Mouse (Mus musculus): ENCODE measurements around the gene Hsd11b1. TPM values are rescaled to one million over a fixed set of nuclear protein-coding genes. Genes with fewer than 3 reads are reported as not detected.

The Hsd11b1 gene
- polyA plus RNA-seq, 1 experiment from 2014 or later: not detected

DNA sequence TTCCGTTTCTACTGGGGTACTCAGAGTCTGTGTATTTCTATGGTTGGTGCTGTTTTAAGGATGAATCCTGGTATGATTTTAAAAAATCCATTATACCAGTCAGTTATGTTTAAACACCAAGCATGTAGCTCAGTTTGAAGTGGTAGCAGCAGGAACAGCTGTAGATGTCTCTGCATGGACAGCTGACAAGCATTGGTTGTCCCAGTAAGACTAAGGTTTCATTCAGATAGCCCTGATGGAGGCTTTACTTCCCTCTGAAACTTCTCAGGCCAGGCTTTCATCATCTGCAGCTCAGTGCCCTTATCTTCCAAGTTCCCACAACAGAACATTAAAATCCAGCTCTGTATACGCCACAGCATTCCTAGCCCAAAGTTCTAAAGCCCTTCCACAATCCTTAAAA, 31.1 kb downstream of the Hsd11b1 start:
- Histone ChIP-seq H3K27ac (no peak overlapping the region), H3K4me1 (no peaks in the 10 kb centered on the region), H3K4me3 (no peak overlapping the region), H3K9me3 (no peaks in the 10 kb centered on the region), H3K4me2 (replicated peaks) (no peak overlapping the region), H3K36me3 (no peaks in the 10 kb centered on the region), H3K27me3 (replicated peaks) (no peaks in the 10 kb centered on the region), H3K9ac (no peak overlapping the region)
- no peak for ATAC-seq (ENCODE audit: low FRiP score, low read depth)
- 88% methylated on average over 2 of the region's 2 CpGs for WGBS

DNA sequence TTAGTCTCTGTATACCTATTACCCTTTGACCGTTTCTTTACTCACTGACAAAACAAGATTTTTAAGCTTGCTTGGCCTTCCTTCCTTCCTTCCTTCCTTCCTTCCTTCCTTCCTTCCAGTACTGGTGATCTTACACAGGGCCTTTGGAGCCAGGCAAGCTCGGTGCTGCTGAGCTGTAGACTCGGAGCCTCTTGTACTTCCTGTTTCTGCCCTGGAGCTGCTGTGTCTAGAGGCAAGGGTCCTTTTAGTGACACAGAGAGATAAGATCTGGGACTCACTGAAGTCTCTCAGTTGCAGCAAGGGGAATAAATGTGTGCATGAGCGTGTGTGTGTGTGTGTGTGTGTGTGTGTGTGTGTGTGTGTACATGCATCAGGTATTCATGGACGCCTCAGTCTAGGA, 32.9 kb downstream of the Hsd11b1 start:
- Histone ChIP-seq H3K4me1 (no peaks in the 10 kb centered on the region), H3K36me3 (no peaks in the 10 kb centered on the region), H3K9me3 (no peaks in the 10 kb centered on the region), H3K4me3 (no peak overlapping the region), H3K27ac (no peak overlapping the region), H3K9ac (no peak overlapping the region), H3K27me3 (replicated peaks) (no peaks in the 10 kb centered on the region), H3K4me2 (replicated peaks) (no peak overlapping the region)
- WGBS: 74% methylated on average over 5 of the region's 5 CpGs
- ATAC-seq (ENCODE audit: low FRiP score, low read depth): no peak

DNA sequence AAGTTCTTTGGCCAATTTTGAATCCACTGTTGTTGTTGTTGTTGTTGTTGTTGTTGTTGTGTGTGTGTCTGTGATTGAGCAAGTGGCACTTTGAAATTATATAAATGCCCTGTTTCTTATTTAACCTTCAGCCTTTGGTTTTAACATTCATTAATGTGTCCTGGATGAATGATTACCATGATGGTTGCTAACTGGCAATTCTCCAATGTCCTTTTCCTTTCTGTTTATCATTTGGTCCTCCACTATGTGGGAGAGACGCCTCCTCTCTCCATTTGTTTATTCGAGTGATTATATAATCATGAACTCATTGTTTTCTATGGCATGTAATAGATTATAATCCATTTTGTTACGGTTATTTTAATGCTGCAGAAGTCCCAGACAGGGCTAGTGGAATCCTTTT, 33.3 kb downstream of the Hsd11b1 start:
- H3K4me3 ChIP-seq: no peak overlapping the region
- H3K4me2 ChIP-seq (replicated peaks): no peak overlapping the region
- H3K9me3 ChIP-seq: no peaks in the 10 kb centered on the region
- no peaks in the 10 kb centered on the region for H3K36me3 ChIP-seq
- H3K27ac ChIP-seq: no peak overlapping the region
- H3K27me3 ChIP-seq (replicated peaks): no peaks in the 10 kb centered on the region
- no peaks in the 10 kb centered on the region for H3K4me1 ChIP-seq
- 88% methylated on average over 3 of the region's 3 CpGs for WGBS
- ATAC-seq (ENCODE audit: low FRiP score, low read depth): no peak
- no peak overlapping the region for H3K9ac ChIP-seq

DNA sequence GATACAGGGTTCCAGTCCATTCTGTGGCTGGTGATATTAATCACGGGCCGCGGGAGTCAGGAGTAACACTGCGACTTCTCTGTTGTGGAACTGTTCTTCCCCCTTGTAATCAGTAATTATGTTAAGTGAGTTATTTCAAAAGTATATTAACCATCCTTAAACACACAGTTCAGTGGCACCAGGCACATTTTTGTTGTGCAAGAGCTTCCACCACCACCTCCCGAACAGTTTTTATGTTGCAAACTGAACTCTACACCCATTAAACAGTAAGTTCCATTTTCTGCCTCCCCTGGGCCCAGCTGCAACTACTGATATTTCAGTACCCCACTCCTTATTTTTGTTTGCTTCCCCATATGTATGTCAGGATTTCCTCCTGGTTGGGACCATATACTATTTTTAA, 34.3 kb downstream of the Hsd11b1 start:
- no peak for ATAC-seq (ENCODE audit: low FRiP score, low read depth)

DNA sequence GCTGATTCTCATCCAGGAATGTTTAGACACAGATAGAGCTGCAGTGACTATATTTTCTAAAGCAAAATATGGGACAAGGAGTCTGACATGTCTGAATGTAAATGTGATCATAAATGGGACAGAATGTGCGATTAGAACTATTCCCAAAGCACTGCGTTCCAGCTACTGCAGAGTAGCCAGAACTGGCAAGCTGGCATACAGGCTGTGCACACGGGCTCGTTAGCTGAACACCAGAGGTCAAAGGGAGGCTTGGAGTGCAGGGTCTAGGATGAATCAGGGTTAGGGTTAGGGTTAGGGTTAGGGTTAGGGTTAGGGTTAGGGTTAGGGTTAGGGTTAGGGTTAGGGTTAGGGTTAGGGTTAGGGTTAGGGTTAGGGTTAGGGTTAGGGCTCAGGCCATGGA, 36.3 kb downstream of the Hsd11b1 start:
- 88% methylated on average over 4 of the region's 4 CpGs for WGBS
- Histone ChIP-seq H3K9ac (no peak overlapping the region), H3K27ac (no peak overlapping the region), H3K4me2 (replicated peaks) (no peak overlapping the region), H3K4me3 (no peak overlapping the region), H3K4me1 (no peaks in the 10 kb centered on the region), H3K9me3 (no peaks in the 10 kb centered on the region), H3K36me3 (no peaks in the 10 kb centered on the region), H3K27me3 (replicated peaks) (no peaks in the 10 kb centered on the region)
- no peak for ATAC-seq (ENCODE audit: low FRiP score, low read depth)

More for the DNA sequence above, 34.3 kb downstream of the Hsd11b1 start:
- Histone ChIP-seq H3K9me3 (no peaks in the 10 kb centered on the region), H3K36me3 (no peaks in the 10 kb centered on the region), H3K27me3 (replicated peaks) (no peaks in the 10 kb centered on the region), H3K4me3 (no peak overlapping the region), H3K27ac (no peak overlapping the region), H3K4me2 (replicated peaks) (no peak overlapping the region), H3K9ac (no peak overlapping the region), H3K4me1 (no peaks in the 10 kb centered on the region)
- 94% methylated on average over 5 of the region's 5 CpGs for WGBS

DNA sequence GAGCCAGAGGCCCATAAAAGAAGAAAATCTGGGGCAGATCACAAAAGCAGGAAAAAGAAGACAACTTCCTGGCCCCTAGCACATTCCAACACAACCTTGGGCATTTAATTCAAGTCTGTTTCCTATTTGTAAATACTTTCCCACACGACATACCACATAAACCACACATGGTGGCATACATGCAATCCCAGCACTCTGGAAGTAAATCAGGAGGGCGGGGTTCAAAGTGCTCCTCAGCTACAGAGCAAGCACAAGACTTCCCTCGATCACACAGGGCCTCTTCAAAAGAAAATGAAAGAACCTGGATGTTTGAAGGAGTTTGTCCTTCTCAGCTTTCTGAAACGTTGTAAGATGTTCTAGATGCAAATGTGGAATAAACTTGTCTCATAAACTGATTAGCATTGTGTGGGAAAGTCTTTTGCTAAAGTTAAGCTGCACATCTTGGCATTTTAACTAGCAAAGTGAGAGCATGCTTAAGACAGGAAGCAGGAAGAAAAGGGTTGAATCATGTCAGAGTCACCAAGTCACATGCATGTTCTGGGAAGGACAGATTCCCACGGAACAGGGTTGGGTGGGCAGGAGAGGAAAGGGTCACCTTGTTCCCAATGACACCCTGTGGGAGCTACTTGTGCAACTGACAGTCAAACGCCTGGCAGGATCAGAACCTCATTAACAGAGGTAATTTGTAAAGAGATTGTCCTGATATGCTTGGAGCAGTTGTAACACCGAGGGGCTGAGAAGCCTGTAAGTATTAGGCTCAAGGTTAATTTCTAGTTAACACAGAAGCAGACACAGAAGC, 37.0 kb downstream of the Hsd11b1 start:
- ATAC-seq (ENCODE audit: low FRiP score, low read depth): no peak
- no peak overlapping the region for H3K9ac ChIP-seq
- H3K36me3 ChIP-seq: no peaks in the 10 kb centered on the region
- no peak overlapping the region for H3K4me2 ChIP-seq (replicated peaks)
- no peaks in the 10 kb centered on the region for H3K27me3 ChIP-seq (replicated peaks)
- H3K27ac ChIP-seq: no peak overlapping the region
- no peak overlapping the region for H3K4me3 ChIP-seq
- H3K9me3 ChIP-seq: no peaks in the 10 kb centered on the region
- WGBS: 58% methylated on average over 7 of the region's 7 CpGs
- no peaks in the 10 kb centered on the region for H3K4me1 ChIP-seq

DNA sequence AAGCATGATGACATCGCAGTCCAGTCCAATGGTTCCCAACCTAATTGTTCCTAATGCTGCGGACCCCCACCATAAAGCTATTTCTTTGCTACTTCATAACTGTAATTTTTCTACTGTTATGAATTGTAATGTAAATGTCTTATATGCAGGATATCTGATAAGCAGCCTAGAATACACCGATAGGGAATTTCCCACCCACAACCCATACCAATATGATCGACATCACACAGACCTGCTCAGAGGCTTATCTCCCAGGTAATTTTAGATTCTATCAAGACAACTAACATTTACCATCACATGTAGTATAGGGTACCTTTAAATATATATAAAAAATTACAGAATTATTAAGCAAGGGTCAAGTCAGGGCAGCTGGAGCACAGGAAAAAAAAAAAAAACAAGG, 37.8 kb downstream of the Hsd11b1 start:
- ATAC-seq (ENCODE audit: low FRiP score, low read depth): no peak
- H3K27me3 ChIP-seq (replicated peaks): no peaks in the 10 kb centered on the region
- H3K4me1 ChIP-seq: no peaks in the 10 kb centered on the region
- no peak overlapping the region for H3K4me2 ChIP-seq (replicated peaks)
- WGBS: 93% methylated on average over 4 of the region's 4 CpGs
- no peak overlapping the region for H3K4me3 ChIP-seq
- H3K36me3 ChIP-seq: no peaks in the 10 kb centered on the region
- no peak overlapping the region for H3K9ac ChIP-seq
- no peak overlapping the region for H3K27ac ChIP-seq
- H3K9me3 ChIP-seq: no peaks in the 10 kb centered on the region

DNA sequence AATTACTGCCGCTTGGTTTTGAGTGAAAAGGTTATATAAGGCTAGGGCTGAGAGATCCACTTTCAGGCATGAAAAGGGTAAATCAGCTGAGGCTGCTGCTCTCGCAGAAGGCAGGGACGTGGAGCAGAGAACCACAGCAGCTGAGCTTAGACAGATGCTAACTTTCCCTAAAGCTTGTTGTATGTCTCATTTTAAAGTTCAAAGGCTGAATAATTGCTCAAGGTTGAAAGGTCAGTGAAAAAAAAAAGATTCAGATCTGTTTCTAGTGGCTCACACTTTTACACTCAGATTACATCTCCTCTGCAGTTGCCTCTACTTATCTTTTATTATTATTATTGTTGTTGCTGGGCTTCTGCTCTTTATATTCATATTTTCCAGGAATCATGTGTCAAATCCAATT, 38.3 kb downstream of the Hsd11b1 start:
- no peaks in the 10 kb centered on the region for H3K9me3 ChIP-seq

DNA sequence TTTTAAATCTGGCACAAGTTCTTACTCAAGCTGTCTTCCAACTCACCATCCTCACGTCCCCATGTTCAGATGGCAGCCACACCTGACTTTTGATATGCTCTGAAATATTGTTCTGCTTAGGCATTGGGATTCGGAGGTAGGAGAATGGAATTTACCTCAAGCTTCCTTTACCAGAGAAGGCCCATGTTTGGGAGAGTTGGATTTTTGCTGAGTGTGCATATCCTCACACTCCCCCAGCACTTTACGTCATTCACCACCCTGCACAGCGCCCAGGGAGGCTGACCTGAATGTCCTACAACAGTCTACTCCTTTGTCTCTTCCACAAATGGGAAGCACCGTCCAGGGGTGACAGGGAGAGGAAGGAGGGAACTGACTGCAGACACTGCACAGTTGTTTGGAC, 43.5 kb downstream of the Hsd11b1 start:
- no peak overlapping the region for H3K9ac ChIP-seq
- no peak for ATAC-seq (ENCODE audit: low FRiP score, low read depth)
- H3K36me3 ChIP-seq: no peaks in the 10 kb centered on the region
- H3K4me3 ChIP-seq: no peak overlapping the region
- H3K4me2 ChIP-seq (replicated peaks): no peak overlapping the region
- H3K9me3 ChIP-seq: no peaks in the 10 kb centered on the region
- no peaks in the 10 kb centered on the region for H3K4me1 ChIP-seq
- 63% methylated on average over 5 of the region's 5 CpGs for WGBS
- no peaks in the 10 kb centered on the region for H3K27me3 ChIP-seq (replicated peaks)
- no peak overlapping the region for H3K27ac ChIP-seq

More for the DNA sequence above, 38.3 kb downstream of the Hsd11b1 start:
- Histone ChIP-seq H3K27me3 (replicated peaks) (no peaks in the 10 kb centered on the region), H3K36me3 (no peaks in the 10 kb centered on the region), H3K27ac (no peak overlapping the region), H3K9ac (no peak overlapping the region), H3K4me2 (replicated peaks) (no peak overlapping the region), H3K4me1 (no peaks in the 10 kb centered on the region), H3K4me3 (no peak overlapping the region)
- WGBS: 31% methylated on average over 3 of the region's 3 CpGs
- ATAC-seq (ENCODE audit: low FRiP score, low read depth): no peak

DNA sequence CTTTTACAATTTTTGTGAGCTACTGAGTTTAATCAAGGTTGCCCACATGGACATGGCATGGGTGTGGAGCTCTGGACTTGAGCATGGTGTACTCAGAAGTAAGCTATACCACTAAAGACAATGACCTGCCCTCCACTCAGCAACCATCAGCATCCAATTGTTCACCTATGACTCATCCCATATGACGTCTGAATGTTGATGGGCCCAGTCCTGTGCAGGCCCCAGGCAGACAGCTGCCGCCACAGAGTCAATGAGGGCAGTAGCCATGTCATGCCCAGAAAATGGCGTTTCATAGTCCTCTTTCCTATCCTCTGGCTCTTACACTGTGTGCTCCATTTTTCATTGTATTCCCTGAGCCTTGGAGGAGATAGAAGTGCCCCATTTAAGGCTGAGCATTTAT, 47.9 kb downstream of the Hsd11b1 start:
- no peak for ATAC-seq (ENCODE audit: low FRiP score, low read depth)
- Histone ChIP-seq H3K4me3 (no peak overlapping the region), H3K9me3 (no peaks in the 10 kb centered on the region), H3K4me1 (no peaks in the 10 kb centered on the region), H3K27me3 (replicated peaks) (no peaks in the 10 kb centered on the region), H3K4me2 (replicated peaks) (no peak overlapping the region), H3K27ac (no peak overlapping the region), H3K36me3 (no peaks in the 10 kb centered on the region), H3K9ac (no peak overlapping the region)
- WGBS: 74% methylated on average over 3 of the region's 3 CpGs

DNA sequence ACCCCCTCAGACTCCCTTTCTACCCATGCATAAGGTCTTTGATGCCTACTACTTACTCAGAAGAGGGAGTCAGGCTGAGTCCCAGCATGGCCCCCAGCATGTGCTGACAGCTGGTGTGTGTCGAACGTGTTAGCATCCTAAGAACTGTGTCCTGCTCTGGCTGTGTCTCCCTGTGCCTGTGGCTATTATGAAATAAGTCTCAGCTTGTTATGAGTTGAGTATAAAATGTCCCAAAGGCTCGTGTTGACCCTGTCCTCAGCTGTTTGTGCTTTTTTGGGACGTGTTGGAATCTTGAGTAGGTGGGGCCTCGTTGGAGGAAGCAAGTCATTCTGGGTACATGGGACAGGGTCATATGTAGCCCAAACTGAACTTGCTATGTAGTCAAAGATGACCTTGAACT, 49.8 kb downstream of the Hsd11b1 start:
- ATAC-seq (ENCODE audit: low FRiP score, low read depth): no peak
- no peaks in the 10 kb centered on the region for H3K9me3 ChIP-seq
- H3K27ac ChIP-seq: no peak overlapping the region
- H3K4me3 ChIP-seq: no peak overlapping the region
- no peak overlapping the region for H3K4me2 ChIP-seq (replicated peaks)
- 76% methylated on average over 5 of the region's 5 CpGs for WGBS
- H3K4me1 ChIP-seq: no peaks in the 10 kb centered on the region
- no peak overlapping the region for H3K9ac ChIP-seq
- H3K27me3 ChIP-seq (replicated peaks): no peaks in the 10 kb centered on the region
- no peaks in the 10 kb centered on the region for H3K36me3 ChIP-seq

DNA sequence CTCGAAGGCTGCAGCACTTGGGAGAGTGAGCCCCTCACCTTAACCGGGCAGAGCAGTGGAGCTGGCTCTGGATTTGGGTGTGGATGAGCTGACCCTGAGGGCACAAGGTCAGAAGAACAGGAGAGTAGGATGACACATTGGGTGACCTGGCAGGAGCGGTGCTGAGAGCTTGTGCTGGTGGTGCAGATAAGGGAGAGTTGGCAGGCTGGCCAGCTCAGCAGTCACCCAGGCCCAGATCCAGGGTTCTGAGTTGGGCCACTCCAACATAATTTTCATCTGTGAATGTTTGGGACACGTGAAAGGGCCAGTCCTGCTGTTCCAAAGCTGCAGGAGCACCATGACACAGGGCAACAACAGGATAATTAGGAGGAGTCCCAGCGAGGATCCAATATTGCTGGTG, 52.5 kb downstream of the Hsd11b1 start:
- Histone ChIP-seq H3K4me2 (replicated peaks) (no peak overlapping the region), H3K4me1 (no peaks in the 10 kb centered on the region), H3K9ac (no peak overlapping the region), H3K4me3 (no peak overlapping the region), H3K9me3 (no peaks in the 10 kb centered on the region), H3K27ac (no peak overlapping the region), H3K27me3 (replicated peaks) (no peaks in the 10 kb centered on the region), H3K36me3 (no peaks in the 10 kb centered on the region)
- WGBS: 73% methylated on average over 5 of the region's 5 CpGs
- no peak for ATAC-seq (ENCODE audit: low FRiP score, low read depth)

DNA sequence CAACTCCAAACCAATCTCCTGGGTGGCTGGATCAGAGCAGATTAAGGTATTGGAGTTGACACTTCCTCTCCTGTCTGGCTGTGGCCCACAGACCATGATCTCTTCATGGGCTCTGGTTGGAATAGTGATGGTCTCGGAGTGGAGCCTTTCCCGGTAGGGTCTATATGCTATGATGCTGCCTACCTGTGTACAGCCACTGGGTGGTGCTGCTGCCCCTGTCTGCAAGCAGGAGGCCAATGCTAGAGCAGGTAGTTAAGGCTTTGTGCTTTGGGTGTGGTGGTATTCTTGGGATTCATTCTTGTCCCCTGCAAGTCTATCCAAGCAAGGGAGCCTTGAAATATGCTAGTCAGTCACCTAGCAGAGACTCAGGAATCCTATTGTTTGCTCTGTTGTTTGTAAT, 55.7 kb downstream of the Hsd11b1 start:
- WGBS: 46% methylated on average over 2 of the region's 2 CpGs
- Histone ChIP-seq H3K27me3 (replicated peaks) (no peaks in the 10 kb centered on the region), H3K9me3 (no peaks in the 10 kb centered on the region), H3K36me3 (no peaks in the 10 kb centered on the region), H3K9ac (no peak overlapping the region), H3K27ac (no peak overlapping the region), H3K4me3 (no peak overlapping the region), H3K4me1 (no peaks in the 10 kb centered on the region), H3K4me2 (replicated peaks) (no peak overlapping the region)
- ATAC-seq (ENCODE audit: low FRiP score, low read depth): no peak
